Mouse (Mus musculus): ENCODE results near the gene Grk2. TPM values are rescaled to one million over a fixed set of nuclear protein-coding genes. Genes with fewer than 3 reads are reported as not detected.
"Not testable (repeated sequence)": the region's sequence is repeated elsewhere in the genome, so short reads cannot be mapped to it uniquely, and the experiment has no call there.

Grk2 gene
- polyA plus RNA-seq, 1 experiment from 2014 or later = 81.3 TPM

GRCm38 (mm10) chr19:4270187-4270586 lies 35.8 kb downstream of the Grk2 start:
- DNase-seq (ENCODE audit: low spot score) = no peak

DNA sequence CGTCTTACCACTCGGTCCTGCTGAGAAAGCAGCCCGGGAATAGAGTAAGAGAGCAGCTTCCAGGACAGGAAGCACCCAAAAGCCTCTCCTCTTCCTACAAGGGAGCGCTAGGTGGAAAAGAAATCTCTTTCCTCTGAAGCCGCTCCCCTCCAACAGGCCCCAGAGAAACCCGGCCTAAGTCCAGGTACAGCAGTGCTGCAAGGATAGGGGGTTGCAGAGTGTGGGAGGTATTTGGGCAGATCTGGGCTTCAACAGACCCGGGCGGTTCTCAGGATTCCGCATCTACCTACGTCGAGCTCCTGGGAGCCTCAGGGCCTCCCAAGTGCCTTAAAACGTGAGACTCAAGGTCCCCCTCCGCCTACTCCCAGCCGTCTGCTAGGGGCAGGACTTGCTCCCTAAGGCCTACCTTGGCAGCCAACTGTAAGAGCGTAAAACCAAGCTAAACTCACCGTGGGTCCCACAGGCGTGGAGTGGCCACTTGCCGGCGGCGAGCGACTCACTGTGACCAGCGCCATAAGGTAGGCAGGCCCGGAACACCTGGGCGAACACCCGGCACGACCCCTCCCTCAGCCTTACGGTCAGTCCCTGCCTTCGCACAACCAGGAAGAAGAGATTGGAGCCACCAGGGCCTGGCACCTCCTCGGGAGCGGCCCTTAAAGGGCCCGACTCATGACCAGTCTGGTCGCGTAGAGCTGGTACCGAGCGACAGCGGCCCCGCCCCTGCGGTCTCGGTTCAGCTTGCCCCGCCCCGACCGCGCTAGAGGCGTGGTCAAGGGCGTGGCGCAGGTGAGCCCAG lies 37.3 kb downstream of the Grk2 start, which contains the start of gene Ssh3:
Gene Ssh3, minus strand, starts transcription at position 615 of the 796 bp plus-strand sequence.
- peak; percentile 49 for DNase-seq (ENCODE audit: low spot score)

DNA sequence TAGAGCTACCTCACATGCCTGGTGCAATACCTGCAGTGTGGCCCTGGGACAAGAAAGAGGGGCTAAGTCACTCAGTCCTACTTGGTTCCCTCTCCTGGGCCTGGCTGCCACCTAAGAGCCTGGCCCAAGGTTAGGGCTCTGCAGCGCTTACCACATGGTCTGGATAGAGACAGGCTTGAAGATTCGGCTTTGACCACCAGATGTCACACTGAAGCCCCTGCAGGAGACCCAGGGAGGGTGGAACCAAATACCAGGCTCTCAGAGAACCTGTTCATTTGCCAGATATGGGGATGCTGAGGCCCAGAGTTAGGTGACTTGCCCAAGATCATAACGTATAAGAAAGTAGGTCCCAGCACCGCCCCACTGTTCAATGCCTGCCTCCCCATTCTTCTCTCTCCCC lies 40.1 kb downstream of the Grk2 start:
- DNase-seq (ENCODE audit: low spot score) = no peak

- no peak for DNase-seq (ENCODE audit: low spot score)
Measured at GRCm38 (mm10) chr19:4264171-4264780, 41.7 kb downstream of the Grk2 start.

GRCm38 (mm10) chr19:4263702-4264101 lies 42.3 kb downstream of the Grk2 start:
- DNase-seq (ENCODE audit: low spot score) = no peak

DNA sequence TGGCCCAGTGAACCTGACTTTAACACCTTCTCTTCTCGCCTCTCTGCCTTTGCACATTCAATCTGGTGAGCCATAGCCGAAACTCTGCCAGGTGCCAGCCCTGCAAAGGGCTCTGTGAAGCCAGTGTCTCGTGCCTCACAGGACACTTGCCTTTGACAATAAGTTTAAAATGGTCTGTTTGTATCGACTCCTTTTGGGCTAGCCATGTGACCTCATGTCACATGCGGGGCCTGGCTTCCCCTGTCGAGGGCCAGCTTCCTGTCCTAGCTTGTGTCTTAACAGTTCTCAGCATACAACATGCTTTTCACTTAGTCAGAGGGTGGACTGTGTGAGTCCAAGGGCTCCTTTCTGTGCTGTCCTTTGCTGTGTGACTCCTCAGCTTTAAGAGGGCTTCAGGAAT lies 43.3 kb downstream of the Grk2 start:
- DNase-seq (ENCODE audit: low spot score) = no peak

- DNase-seq (ENCODE audit: low spot score) = peak; percentile 66
Measured at GRCm38 (mm10) chr19:4261038-4261698, 44.9 kb downstream of the Grk2 start.

- peak; percentile 6 for DNase-seq (ENCODE audit: low spot score)
Measured at GRCm38 (mm10) chr19:4257897-4258252, 48.1 kb downstream of the Grk2 start.

DNA sequence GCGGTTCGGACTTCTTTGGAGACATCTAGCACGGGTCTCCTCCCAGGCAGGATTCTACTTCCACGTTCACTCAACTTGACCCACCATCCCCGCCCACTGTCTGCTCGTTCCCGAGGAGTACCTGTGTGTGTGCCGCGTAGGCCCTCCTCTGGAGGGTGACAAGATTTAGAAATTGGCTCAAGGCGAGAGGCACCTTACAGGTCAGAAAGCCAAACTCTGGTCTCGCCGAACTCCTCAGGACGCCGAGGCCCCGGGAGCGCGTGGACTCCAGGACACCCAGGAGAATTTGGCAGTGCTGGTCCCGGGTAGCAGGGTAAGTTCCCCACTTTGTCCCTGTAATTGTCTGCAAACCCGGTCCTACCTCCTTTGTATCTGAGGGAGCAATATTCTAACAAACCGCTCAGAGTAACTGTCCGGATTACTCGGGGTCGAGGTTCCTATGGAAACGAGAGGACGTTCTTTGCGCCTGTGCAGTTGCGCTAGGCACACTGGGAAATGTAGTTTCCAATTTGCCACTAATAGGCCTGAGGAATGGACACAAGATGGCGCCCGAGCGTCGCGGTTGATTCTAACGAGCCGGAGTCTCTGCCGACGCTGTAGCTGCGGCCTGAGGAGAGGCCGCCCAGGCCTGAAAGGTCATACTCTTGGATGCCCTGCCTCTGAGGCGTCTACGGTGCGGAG lies 48.7 kb downstream of the Grk2 start:
- DNase-seq (ENCODE audit: low spot score) = peak; percentile 93

GRCm38 (mm10) chr19:4255583-4256162 lies 50.3 kb downstream of the Grk2 start:
- DNase-seq (ENCODE audit: low spot score) = no peak

- no peak for DNase-seq (ENCODE audit: low spot score)
Measured at GRCm38 (mm10) chr19:4254230-4254629, 51.8 kb downstream of the Grk2 start.

DNA sequence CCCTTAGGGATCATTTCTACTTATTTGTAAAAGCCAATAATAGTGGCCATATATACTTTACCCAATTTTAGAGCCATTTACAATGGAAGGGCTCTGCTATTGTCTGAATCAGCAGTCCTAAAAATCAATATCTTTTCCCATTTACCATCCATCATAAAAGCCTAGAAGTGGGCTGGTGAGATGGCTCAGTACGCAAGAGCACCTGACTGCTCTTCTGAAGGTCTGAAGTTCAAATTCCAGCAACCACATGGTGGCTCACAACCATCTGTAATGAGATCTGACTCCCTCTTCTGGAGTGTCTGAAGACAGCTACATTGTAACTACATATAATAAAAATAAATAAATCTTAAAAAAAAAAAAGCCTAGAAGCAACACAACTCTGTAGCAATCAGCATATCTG lies 57.3 kb downstream of the Grk2 start:
- not testable (repeated sequence) for DNase-seq (ENCODE audit: low spot score)

GRCm38 (mm10) chr19:4247010-4247409 lies 59.0 kb downstream of the Grk2 start:
- peak; percentile 62 for DNase-seq (ENCODE audit: low spot score)

DNA sequence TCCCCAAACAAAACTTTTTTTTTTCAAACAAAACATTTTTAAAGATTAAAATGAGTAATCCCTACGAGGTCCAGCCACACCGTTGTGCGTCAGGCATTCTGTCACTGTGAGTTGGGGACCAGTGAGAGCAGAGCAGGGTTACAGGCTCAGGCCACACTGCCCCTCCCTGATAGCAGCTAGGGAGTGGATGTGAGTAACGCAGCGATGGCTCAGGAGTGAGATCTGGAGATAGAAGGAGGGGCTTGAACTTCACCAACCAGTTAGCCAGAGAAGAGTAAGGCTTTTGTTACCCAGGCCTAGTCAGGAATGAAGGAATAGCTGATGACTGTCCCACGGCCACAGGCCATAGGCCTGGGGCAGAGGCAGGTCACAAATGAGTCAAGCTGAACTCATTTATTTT lies 61.2 kb downstream of the Grk2 start:
- DNase-seq (ENCODE audit: low spot score) = no peak

DNA sequence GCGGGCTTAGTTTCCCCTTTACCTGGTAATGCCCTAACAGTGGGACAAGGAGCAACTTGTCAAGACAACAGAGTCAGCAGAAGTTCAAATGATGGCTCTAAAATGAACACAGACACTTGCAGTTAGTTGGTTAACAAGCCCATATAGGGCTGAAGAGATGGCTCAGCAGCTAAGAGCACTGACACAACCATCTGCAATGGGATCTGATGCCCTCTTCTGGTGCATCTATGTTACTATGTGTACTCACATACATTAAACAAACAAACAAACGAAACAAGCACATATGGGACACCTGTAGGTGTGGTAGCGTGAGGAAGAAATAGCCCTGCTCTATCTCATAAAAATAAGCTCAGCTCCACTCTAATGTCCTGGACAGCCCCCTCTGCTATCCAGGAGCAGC lies 63.6 kb downstream of the Grk2 start:
- DNase-seq (ENCODE audit: low spot score) = no peak

- no peak for DNase-seq (ENCODE audit: low spot score)
Measured at GRCm38 (mm10) chr19:4240247-4240668, 65.8 kb downstream of the Grk2 start.

Small RNA genes lying within 50 kb of the gene (microRNA-seq; reads per million reads assigned to microRNA genes)
- not detected for gene Mir6985 (ENCODE audit: borderline number of aligned reads)

Other genes with a start within 250 kb of the Grk2 start
- gene Gstp3, start 246.7 kb downstream of the Grk2 start, polyA plus RNA-seq (2015; fragmentation: Nextera tagmentation; extraction: Ambion mirVana) = 10.3 and 13.9 TPM in 2 replicates
- 0.42 TPM in 1 of 2 replicates, not detected in the other for gene Cabp2, start 224.6 kb downstream of the Grk2 start, polyA plus RNA-seq (2015; fragmentation: Nextera tagmentation; extraction: Ambion mirVana)
- 179 and 208 TPM in 2 replicates for gene Cdk2ap2, start 209.0 kb downstream of the Grk2 start, polyA plus RNA-seq (2015; fragmentation: Nextera tagmentation; extraction: Ambion mirVana)
- 37.1 and 45.6 TPM in 2 replicates for gene Pitpnm1, start 206.2 kb downstream of the Grk2 start, polyA plus RNA-seq (2015; fragmentation: Nextera tagmentation; extraction: Ambion mirVana)
- 114 TPM in 2 replicates for gene Aip, start 180.4 kb downstream of the Grk2 start, polyA plus RNA-seq (2015; fragmentation: Nextera tagmentation; extraction: Ambion mirVana)
- gene Gpr152, start 166.4 kb downstream of the Grk2 start, polyA plus RNA-seq (2015; fragmentation: Nextera tagmentation; extraction: Ambion mirVana) = 0.03 TPM in 1 of 2 replicates, not detected in the other
- 0.48 and 0.58 TPM in 2 replicates for gene Cabp4, start 162.2 kb downstream of the Grk2 start, polyA plus RNA-seq (2015; fragmentation: Nextera tagmentation; extraction: Ambion mirVana)
- gene Coro1b, start 157.6 kb downstream of the Grk2 start, polyA plus RNA-seq (2015; fragmentation: Nextera tagmentation; extraction: Ambion mirVana) = 184 and 207 TPM in 2 replicates
- 929 and 954 TPM in 2 replicates for gene Ptprcap, start 152.6 kb downstream of the Grk2 start, polyA plus RNA-seq (2015; fragmentation: Nextera tagmentation; extraction: Ambion mirVana)
- 36.4 and 41.8 TPM in 2 replicates for gene Rps6kb2, start 142.9 kb downstream of the Grk2 start, polyA plus RNA-seq (2015; fragmentation: Nextera tagmentation; extraction: Ambion mirVana)
- 6.8 and 10.4 TPM in 2 replicates for gene Carns1, start 130.7 kb downstream of the Grk2 start, polyA plus RNA-seq (2015; fragmentation: Nextera tagmentation; extraction: Ambion mirVana)
- gene Tbc1d10c, start 114.9 kb downstream of the Grk2 start, polyA plus RNA-seq (2015; fragmentation: Nextera tagmentation; extraction: Ambion mirVana) = 322 and 323 TPM in 2 replicates
- 995 and 1,030 TPM in 2 replicates for gene Ppp1ca, start 114.2 kb downstream of the Grk2 start, polyA plus RNA-seq (2015; fragmentation: Nextera tagmentation; extraction: Ambion mirVana)
- 29.8 and 33.2 TPM in 2 replicates for gene Rad9a, start 104.6 kb downstream of the Grk2 start, polyA plus RNA-seq (2015; fragmentation: Nextera tagmentation; extraction: Ambion mirVana)
- 2.1 and 2.5 TPM in 2 replicates for gene Clcf1, start 92.0 kb downstream of the Grk2 start, polyA plus RNA-seq (2015; fragmentation: Nextera tagmentation; extraction: Ambion mirVana)
- not detected in 2 replicates for gene AC109138.7, start 91.9 kb downstream of the Grk2 start, polyA plus RNA-seq (2015; fragmentation: Nextera tagmentation; extraction: Ambion mirVana)
- 41.2 and 44.3 TPM in 2 replicates for gene Pold4, start 74.3 kb downstream of the Grk2 start, polyA plus RNA-seq (2015; fragmentation: Nextera tagmentation; extraction: Ambion mirVana)
- gene Ssh3, start 37.0 kb downstream of the Grk2 start, polyA plus RNA-seq (2015; fragmentation: Nextera tagmentation; extraction: Ambion mirVana) = 9.4 and 10.1 TPM in 2 replicates
- 9.8 and 12.2 TPM in 2 replicates for gene Ankrd13d, start 23.1 kb downstream of the Grk2 start, polyA plus RNA-seq (2015; fragmentation: Nextera tagmentation; extraction: Ambion mirVana)
- gene Kdm2a, start 92.1 kb upstream of the Grk2 start, polyA plus RNA-seq (2015; fragmentation: Nextera tagmentation; extraction: Ambion mirVana) = 26.0 and 27.6 TPM in 2 replicates
- 6.6 and 7.7 TPM in 2 replicates for gene Rhod, start 133.2 kb upstream of the Grk2 start, polyA plus RNA-seq (2015; fragmentation: Nextera tagmentation; extraction: Ambion mirVana)
- gene Syt12, start 171.2 kb upstream of the Grk2 start, polyA plus RNA-seq (2015; fragmentation: Nextera tagmentation; extraction: Ambion mirVana) = 0.82 and 1.5 TPM in 2 replicates
- gene 2010003K11Rik, start 192.4 kb upstream of the Grk2 start, polyA plus RNA-seq (2015; fragmentation: Nextera tagmentation; extraction: Ambion mirVana) = not detected in 2 replicates
- gene Pcx, start 204.2 kb upstream of the Grk2 start, polyA plus RNA-seq (2015; fragmentation: Nextera tagmentation; extraction: Ambion mirVana) = 5.2 and 5.3 TPM in 2 replicates